Mouse (Mus musculus) hindbrain, postnatal 0 days (tissue): ENCODE measurements around the gene Gm20661. TPM values are rescaled to one million over a fixed set of nuclear protein-coding genes. Genes with fewer than 3 reads are reported as not detected.

ENCODE experiments used
- ATAC-seq: fragments of 200-750 bp; cut with Nextera tagmentation; 2 replicates; pipeline ENCODE4 v1.8.0; 2017; ENCODE audit warnings: mild to moderate bottlenecking, moderate TSS enrichment, moderate library complexity
- DNase-seq: peaks from one replicate; pipeline ENCODE4 v3.0.0-alpha.2; 2015; ENCODE audit warnings: low spot score
- H3K27ac ChIP-seq: fragments of 300-500 bp; sonication (generic); 2 replicates; pipeline ENCODE4 v1.5.1; 2014; ENCODE audit warnings: mild to moderate bottlenecking
- H3K27me3 ChIP-seq: fragments of 300-500 bp; sonication (generic); 2 replicates; pipeline ENCODE4 v1.6.1; 2014; ENCODE audit warnings: low read length, mixed read lengths; ENCODE audit not compliant: insufficient read depth
- H3K36me3 ChIP-seq: fragments of 300-500 bp; sonication (generic); 2 replicates; pipeline ENCODE4 v1.6.1; 2014; ENCODE audit warnings: low read length, mixed read lengths; ENCODE audit not compliant: insufficient read depth
- H3K4me1 ChIP-seq: fragments of 300-500 bp; sonication (generic); 2 replicates; pipeline ENCODE4 v1.6.1; 2014; ENCODE audit warnings: antibody characterized with exemption, low read length, mixed read lengths; ENCODE audit not compliant: insufficient read depth
- H3K4me2 ChIP-seq: fragments of 300-500 bp; sonication (generic); 2 replicates; pipeline ENCODE4 v1.6.1; 2014; ENCODE audit warnings: low read depth, mild to moderate bottlenecking, low read length, moderate library complexity, mixed read lengths
- H3K4me3 ChIP-seq: fragments of 300-500 bp; sonication (generic); 2 replicates; pipeline ENCODE4 v1.5.1; 2014; ENCODE audit warnings: low read length
- H3K9ac ChIP-seq: fragments of 300-500 bp; sonication (generic); replicated peaks from 2 replicates; pipeline ENCODE4 v1.6.1; 2014; ENCODE audit warnings: mild to moderate bottlenecking, low read length, moderate library complexity, mixed read lengths
- H3K9me3 ChIP-seq: fragments of 300-500 bp; sonication (generic); 2 replicates; pipeline ENCODE4 v1.6.1; 2016; ENCODE audit warnings: low read length, mixed read lengths
- CTCF ChIP-seq: IDR thresholded peaks from 2 replicates; pipeline ENCODE4 v1.5.1; 2016; ENCODE audit warnings: antibody characterized with exemption, control low read depth, low read depth
- WGBS: fragments of 180-500 bp; shearing (Covaris S2); extraction: QIAGEN DNeasy Blood & Tissue Kit; methylation state at CpG from one replicate; pipeline ENCODE4 v1.1.7; 2014; 5-methylcytosine and 5-hydroxymethylcytosine counted together
- polyA plus RNA-seq: library from polyadenylated mRNA; unstranded; fragments of >200 nt; fragmentation: Nextera tagmentation; extraction: Ambion mirVana; gene quantifications from 2 replicates; pipeline ENCODE4 v1.2.1, GENCODE M21; 2015
- total RNA-seq: library from RNA; depleted of rRNA; stranded (reverse); fragments of >200 nt; gene quantifications from 2 replicates; pipeline ENCODE4 v1.2.3, GENCODE M21; 2014; rRNA removed

Gm20661 gene
- total RNA-seq (0.18 and 0.78 TPM in 2 replicates), polyA plus RNA-seq (0.54 TPM in 1 of 2 replicates, not detected in the other)

GRCm38 (mm10) chr9:107982681-107983346 lies at the start of gene Gm20661:
Gm20661 (plus strand) TSS chr9:107983058.
- Histone ChIP-seq H3K4me3 (no peak within 1 kb of the TSS), H3K27ac (peak within 1 kb of the TSS; percentile 79), H3K9ac (peak within 1 kb of the TSS; percentile 37; the same call in 1 of the 2 replicates)

GRCm38 (mm10) chr9:107934146-107934545 lies 48.7 kb upstream of the Gm20661 start:
- Histone ChIP-seq H3K27me3 (no peaks in the 10 kb centered on the region), H3K4me1 (0 out of 2 replicates have a peak, but pooled peaks cover 4% of the 10 kb centered on the region), H3K9me3 (no peaks in the 10 kb centered on the region), H3K36me3 (no peaks in the 10 kb centered on the region), H3K4me3 (no peak overlapping the region), H3K9ac (no peak overlapping the region), H3K27ac (no peak overlapping the region), H3K4me2 (no peak overlapping the region)
- DNase-seq (peak; percentile 44), ATAC-seq (peak; percentile 77)
- no peak for TF ChIP-seq CTCF
- WGBS, result 65% methylated on average over 11 of the region's 11 CpGs

More at GRCm38 (mm10) chr9:107982681-107983346, at the start of gene Gm20661:
- DNase-seq (peak; percentile 60), ATAC-seq (peak; percentile 43; the same call in 1 of the 2 replicates)
- 39% methylated on average over 14 of the region's 14 CpGs for WGBS
- no peak for TF ChIP-seq CTCF
- H3K27me3 ChIP-seq, result no peaks in the 10 kb centered on the region
- H3K36me3 ChIP-seq, result no peaks in the 10 kb centered on the region
- peak within 1 kb of the TSS; percentile 85; the same call in 1 of the 2 replicates for H3K4me2 ChIP-seq
- no peaks in the 10 kb centered on the region for H3K9me3 ChIP-seq
- peaks cover 10% of the 10 kb centered on the region; the same call in 1 of the 2 replicates for H3K4me1 ChIP-seq

- Histone ChIP-seq H3K27ac (no peak within 1 kb of the TSS), H3K4me2 (peak within 1 kb of the TSS; percentile 77), H3K4me3 (peak within 1 kb of the TSS; percentile 55), H3K9ac (peak within 1 kb of the TSS; percentile 57), H3K4me1 (0 out of 2 replicates have a peak, but pooled peaks cover 4% of the 10 kb centered on the region), H3K9me3 (no peaks in the 10 kb centered on the region), H3K27me3 (no peaks in the 10 kb centered on the region), H3K36me3 (no peaks in the 10 kb centered on the region)
- no peak for TF ChIP-seq CTCF
- WGBS, result 11% methylated on average over 3 of the region's 3 CpGs
- DNase-seq (no peak), ATAC-seq (no peak)
Observed at GRCm38 (mm10) chr9:107935374-107935773, 47.5 kb upstream of the Gm20661 start, which contains the start of gene Camkv. Camkv (plus strand) TSS chr9:107935674.

- 1% methylated on average over 41 of the region's 41 CpGs for WGBS
- Histone ChIP-seq H3K36me3 (no peaks in the 10 kb centered on the region), H3K27ac (no peak overlapping the region), H3K4me2 (peak overlapping the region; percentile 77), H3K9me3 (no peaks in the 10 kb centered on the region), H3K4me3 (peak overlapping the region; percentile 55), H3K27me3 (no peaks in the 10 kb centered on the region), H3K9ac (peak overlapping the region; percentile 57), H3K4me1 (0 out of 2 replicates have a peak, but pooled peaks cover 4% of the 10 kb centered on the region)
- DNase-seq (peak; percentile 53), ATAC-seq (peak; percentile 52)
- no peak for TF ChIP-seq CTCF
Observed at GRCm38 (mm10) chr9:107935790-107936214, 47.1 kb upstream of the Gm20661 start.

- peak overlapping the region; percentile 77 for H3K4me2 ChIP-seq
- peak; percentile 30 for DNase-seq
- H3K9ac ChIP-seq, result peak overlapping the region; percentile 57
- no peak overlapping the region for H3K27ac ChIP-seq
- ATAC-seq, result peak; percentile 50
- no peaks in the 10 kb centered on the region for H3K36me3 ChIP-seq
- H3K27me3 ChIP-seq, result no peaks in the 10 kb centered on the region
- H3K9me3 ChIP-seq, result no peaks in the 10 kb centered on the region
- no peak for TF ChIP-seq CTCF
- 0 out of 2 replicates have a peak, but pooled peaks cover 4% of the 10 kb centered on the region for H3K4me1 ChIP-seq
- H3K4me3 ChIP-seq, result peak overlapping the region; percentile 55
- under 1% methylated on average over 29 of the region's 29 CpGs for WGBS
Observed at GRCm38 (mm10) chr9:107936215-107936822, 46.5 kb upstream of the Gm20661 start.

GRCm38 (mm10) chr9:107936831-107937230 lies 46.0 kb upstream of the Gm20661 start:
- Histone ChIP-seq H3K4me2 (peak overlapping the region; percentile 77), H3K36me3 (no peaks in the 10 kb centered on the region), H3K27ac (no peak overlapping the region), H3K27me3 (no peaks in the 10 kb centered on the region), H3K9me3 (no peaks in the 10 kb centered on the region), H3K4me1 (0 out of 2 replicates have a peak, but pooled peaks cover 4% of the 10 kb centered on the region), H3K9ac (peak overlapping the region; percentile 57; the same call in 1 of the 2 replicates), H3K4me3 (peak overlapping the region; percentile 55)
- DNase-seq (no peak), ATAC-seq (0 out of 2 replicates have a peak, but pooled peaks have one; percentile 6)
- 9% methylated on average over 3 of the region's 3 CpGs for WGBS
- TF ChIP-seq CTCF, result no peak
